Mouse (Mus musculus) small intestine, adult 2 months (tissue): ENCODE data around the gene Armc3. TPM values are rescaled to one million over a fixed set of nuclear protein-coding genes. Genes with fewer than 3 reads are reported as not detected.
A peak's percentile ranks its signal among the peaks of the same experiment; 100 is the strongest.

Experiments
- H3K27ac ChIP-seq: fragments of 200-500 bp; 2 replicates; pipeline ENCODE4 v1.5.1; 2012; ENCODE audit warnings: low read depth, low read length, control low read depth, inconsistent platforms; ENCODE audit not compliant: insufficient read depth
- H3K27me3 ChIP-seq: fragments of 200-500 bp; 2 replicates; pipeline ENCODE4 v1.6.1; 2012; ENCODE audit warnings: mild to moderate bottlenecking, moderate library complexity, low read length, inconsistent platforms; ENCODE audit not compliant: control insufficient read depth, insufficient read depth
- H3K36me3 ChIP-seq: fragments of 200-500 bp; 2 replicates; pipeline ENCODE4 v1.6.1; 2012; ENCODE audit warnings: mild to moderate bottlenecking, low read length, control low read depth, inconsistent platforms; ENCODE audit not compliant: control insufficient read depth, insufficient read depth
- H3K4me1 ChIP-seq: fragments of 200-500 bp; 2 replicates; pipeline ENCODE4 v1.6.1; 2012; ENCODE audit warnings: low read length, inconsistent platforms, mixed read lengths; ENCODE audit not compliant: control insufficient read depth, insufficient read depth, insufficient read length
- H3K4me3 ChIP-seq: fragments of 200-500 bp; 2 replicates; pipeline ENCODE4 v1.5.1; 2012; ENCODE audit warnings: low read depth, mild to moderate bottlenecking, control low read depth, inconsistent platforms, low read length, moderate library complexity
- CTCF ChIP-seq: fragments of 200-500 bp; IDR thresholded peaks from 2 replicates; pipeline ENCODE4 v1.5.1; 2012; ENCODE audit warnings: low read depth, mild to moderate bottlenecking, control low read depth, inconsistent platforms, low read length, moderate library complexity, mixed read lengths; ENCODE audit not compliant: insufficient replicate concordance, insufficient read length; ENCODE audit errors: extremely low read depth
- POLR2A ChIP-seq: fragments of 200-500 bp; IDR thresholded peaks from 2 replicates; pipeline ENCODE4 v1.6.1; 2012; ENCODE audit warnings: low read depth, mild to moderate bottlenecking, control low read depth, inconsistent platforms, low read length, moderate library complexity
- WGBS: fragments of 180-500 bp; shearing (Covaris S2); methylation state at CpG from one replicate; pipeline ENCODE4 v1.1.7; 2018; 5-methylcytosine and 5-hydroxymethylcytosine counted together
- polyA plus RNA-seq: library from polyadenylated mRNA; depleted of rRNA; stranded (reverse); fragments of >200 nt; gene quantifications from 2 replicates; pipeline ENCODE4 v1.2.3, GENCODE M21; 2012; rRNA removed

Armc3 gene
- not detected in 2 replicates for polyA plus RNA-seq

DNA sequence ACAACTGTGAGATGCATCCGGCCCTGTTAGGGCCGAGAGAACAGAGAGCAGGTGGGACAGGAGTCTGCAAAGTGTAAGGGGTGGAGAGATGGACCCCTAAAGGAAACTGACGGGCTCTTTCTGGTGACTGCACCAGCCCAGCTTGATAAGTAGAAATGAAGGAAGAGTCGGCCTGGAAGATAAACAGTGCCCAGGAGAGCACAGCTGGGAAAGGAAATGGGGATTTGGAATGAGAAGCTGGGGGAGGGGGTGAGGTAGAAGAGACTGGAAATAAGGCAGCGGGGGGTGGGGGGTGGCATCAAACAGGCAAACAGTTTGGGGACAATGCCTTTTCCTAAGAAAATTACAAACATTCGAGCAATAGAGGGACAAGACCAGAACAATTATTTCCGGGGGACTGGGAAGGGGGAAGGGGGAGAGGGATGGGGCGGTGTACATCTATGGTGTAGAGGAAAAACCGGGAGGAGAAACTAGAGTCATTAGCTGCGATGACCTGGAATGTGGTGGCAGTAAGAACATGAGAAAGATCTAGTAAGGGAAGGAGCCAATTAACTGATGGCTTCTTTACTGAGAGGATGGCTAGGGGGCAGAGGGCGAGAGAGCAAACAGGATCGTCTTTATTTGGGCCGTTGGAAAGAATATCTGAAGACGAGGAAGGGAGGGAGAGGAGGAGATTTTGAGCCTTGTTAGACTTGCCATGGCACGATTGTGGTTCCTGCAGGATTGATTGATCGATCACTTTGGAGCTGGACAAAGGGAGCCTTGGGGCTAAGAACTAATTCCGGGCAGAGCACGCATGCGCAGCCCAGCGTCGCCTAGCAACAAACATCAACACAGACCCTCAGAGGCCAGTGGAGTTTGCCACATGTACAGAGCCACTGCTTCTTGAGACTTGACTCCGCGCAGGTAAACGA is at the start of gene Armc3:
Gene Armc3 (plus strand): TSS at position 851 of the 914 bp plus-strand sequence.
- peak within 1 kb of the TSS; percentile 45 for H3K4me3 ChIP-seq
- no peaks in the 10 kb centered on the region for H3K4me1 ChIP-seq
- H3K27me3 ChIP-seq = no peaks in the 10 kb centered on the region
- H3K36me3 ChIP-seq = no peaks in the 10 kb centered on the region
- H3K27ac ChIP-seq = no peak within 1 kb of the TSS
- no peak for TF ChIP-seq CTCF
- TF ChIP-seq POLR2A = no peak
- WGBS = 25% methylated on average over 24 of the region's 24 CpGs

DNA sequence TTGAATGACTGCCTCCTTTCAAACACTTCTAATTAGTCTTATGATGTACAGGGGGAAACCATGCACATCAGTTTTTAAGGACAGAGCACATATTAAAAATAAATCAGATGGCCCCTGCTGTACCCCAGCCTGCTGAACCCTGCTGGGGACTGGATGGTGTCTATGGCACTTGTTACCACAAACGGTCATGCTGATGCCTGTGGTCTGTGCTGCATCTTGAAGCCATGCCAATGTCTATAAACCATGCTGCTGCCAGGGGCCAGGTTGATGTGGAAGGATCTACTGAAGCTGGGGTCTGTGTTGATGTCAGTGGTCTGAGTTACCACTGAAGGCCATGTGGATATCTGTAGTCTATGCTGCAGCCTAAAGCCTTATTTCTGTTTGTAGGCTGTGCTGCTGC is 46.4 kb upstream of the Armc3 start:
- 73% methylated on average over 1 of the region's 1 CpGs for WGBS
- TF ChIP-seq CTCF = no peak
- TF ChIP-seq POLR2A = no peak
- Histone ChIP-seq H3K27ac (no peak overlapping the region), H3K4me1 (no peaks in the 10 kb centered on the region), H3K27me3 (no peaks in the 10 kb centered on the region), H3K36me3 (no peaks in the 10 kb centered on the region), H3K4me3 (no peak overlapping the region)

DNA sequence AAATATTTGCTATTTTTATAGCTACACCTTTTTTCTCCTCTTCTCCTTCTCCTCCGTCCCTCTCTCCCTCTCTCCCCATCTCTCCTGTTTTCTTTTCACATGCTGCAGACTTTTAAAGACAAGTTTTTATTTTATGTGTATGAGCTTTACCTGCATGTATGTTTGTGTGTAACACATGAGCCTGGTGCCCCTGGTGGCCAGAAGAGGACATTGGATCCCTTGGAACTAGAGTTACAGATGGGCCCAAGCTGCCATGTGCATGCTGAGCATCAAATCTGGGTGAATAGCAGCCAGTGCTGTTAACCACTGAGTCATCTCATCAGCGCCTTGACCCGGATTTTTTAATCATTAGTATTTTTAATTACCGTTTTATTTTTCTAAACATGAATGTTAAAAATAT is 42.9 kb upstream of the Armc3 start:
- H3K4me1 ChIP-seq = no peaks in the 10 kb centered on the region
- H3K27me3 ChIP-seq = no peaks in the 10 kb centered on the region
- H3K4me3 ChIP-seq = no peak overlapping the region
- H3K36me3 ChIP-seq = no peaks in the 10 kb centered on the region
- no peak for TF ChIP-seq CTCF
- TF ChIP-seq POLR2A = no peak
- WGBS = 74% methylated on average over 4 of the region's 4 CpGs
- H3K27ac ChIP-seq = no peak overlapping the region

DNA sequence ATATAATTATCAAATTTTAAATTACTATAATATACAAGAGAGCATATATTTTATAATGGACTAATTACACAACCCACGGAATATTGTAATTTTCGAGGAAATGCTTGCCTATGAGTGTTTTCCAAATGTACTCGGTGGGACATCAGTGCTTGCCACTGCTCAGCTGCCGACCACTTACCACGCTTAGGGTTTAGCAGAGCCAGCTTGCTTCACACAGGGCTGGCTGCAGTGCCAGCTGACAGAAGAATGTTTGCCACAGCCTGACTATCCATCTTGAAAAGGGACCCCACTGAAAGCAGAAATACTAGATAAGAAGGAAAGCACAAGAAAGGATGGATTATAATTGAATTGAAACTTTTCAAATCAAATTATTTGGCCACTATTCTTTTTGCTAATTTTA is 39.6 kb upstream of the Armc3 start:
- Histone ChIP-seq H3K36me3 (no peaks in the 10 kb centered on the region), H3K27ac (no peak overlapping the region), H3K4me3 (no peak overlapping the region), H3K4me1 (no peaks in the 10 kb centered on the region), H3K27me3 (no peaks in the 10 kb centered on the region)
- TF ChIP-seq POLR2A = no peak
- WGBS = 79% methylated on average over 5 of the region's 5 CpGs

DNA sequence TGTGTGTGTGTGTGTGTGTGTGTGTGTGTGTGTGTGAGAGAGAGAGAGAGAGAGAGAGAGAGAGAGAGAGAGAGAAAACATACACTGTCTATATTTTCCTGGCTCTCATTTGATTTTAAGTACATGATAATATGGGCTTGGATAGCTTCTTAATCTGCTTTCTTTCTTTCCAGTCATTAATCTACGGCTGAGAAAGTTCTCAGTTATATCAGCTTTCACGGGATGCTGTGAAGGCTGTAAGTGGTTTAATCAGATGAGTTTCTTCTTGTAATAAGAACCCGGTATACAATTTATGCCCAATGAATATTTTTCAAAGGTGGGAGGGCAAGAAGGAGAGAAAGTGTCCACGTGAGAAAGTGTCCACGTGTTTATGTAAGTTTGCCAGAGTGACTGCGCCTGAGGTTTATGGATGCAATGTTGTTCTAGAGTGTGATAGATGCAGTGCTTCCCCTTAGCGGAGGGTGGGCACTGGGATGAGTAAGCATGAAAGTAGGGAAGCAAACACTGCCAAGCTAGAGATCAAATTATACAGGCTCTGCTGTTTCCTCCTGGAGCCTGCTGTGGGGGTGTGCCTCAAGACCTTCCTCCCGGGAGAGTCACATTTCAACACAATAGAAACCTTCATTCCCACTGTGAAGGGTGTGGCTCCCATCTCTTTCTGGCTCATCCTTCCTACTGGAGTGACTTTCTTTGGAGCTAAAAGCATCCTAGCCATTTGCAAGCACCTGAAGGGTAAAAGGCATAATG is 38.6 kb upstream of the Armc3 start:
- WGBS = 20% methylated on average over 8 of the region's 8 CpGs
- Histone ChIP-seq H3K27ac (no peak overlapping the region), H3K36me3 (no peaks in the 10 kb centered on the region), H3K4me3 (no peak overlapping the region), H3K27me3 (no peaks in the 10 kb centered on the region), H3K4me1 (no peaks in the 10 kb centered on the region)
- TF ChIP-seq POLR2A (no peak), CTCF (no peak)

DNA sequence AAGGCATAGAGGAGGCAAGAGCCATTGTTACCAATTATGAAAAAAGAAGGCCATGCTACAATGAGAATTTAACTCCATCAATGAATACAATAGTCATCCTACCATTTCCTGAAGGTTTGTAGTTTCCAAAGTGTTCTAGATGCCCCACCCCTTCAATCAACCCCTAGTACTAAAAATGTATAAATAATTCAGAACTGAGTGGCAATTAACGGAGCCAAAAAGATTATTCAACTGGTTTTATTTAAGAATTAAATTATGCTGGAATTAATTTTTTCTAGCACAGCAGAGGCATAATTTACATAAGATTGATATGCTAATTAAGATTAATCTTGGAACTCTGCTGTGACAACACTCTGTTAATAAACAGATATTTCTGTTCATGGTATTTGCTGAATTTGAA is 34.9 kb upstream of the Armc3 start:
- WGBS = 92% methylated on average over 1 of the region's 1 CpGs
- Histone ChIP-seq H3K4me1 (no peaks in the 10 kb centered on the region), H3K27ac (no peak overlapping the region), H3K36me3 (no peaks in the 10 kb centered on the region), H3K27me3 (no peaks in the 10 kb centered on the region), H3K4me3 (no peak overlapping the region)
- TF ChIP-seq POLR2A = no peak
- no peak for TF ChIP-seq CTCF

DNA sequence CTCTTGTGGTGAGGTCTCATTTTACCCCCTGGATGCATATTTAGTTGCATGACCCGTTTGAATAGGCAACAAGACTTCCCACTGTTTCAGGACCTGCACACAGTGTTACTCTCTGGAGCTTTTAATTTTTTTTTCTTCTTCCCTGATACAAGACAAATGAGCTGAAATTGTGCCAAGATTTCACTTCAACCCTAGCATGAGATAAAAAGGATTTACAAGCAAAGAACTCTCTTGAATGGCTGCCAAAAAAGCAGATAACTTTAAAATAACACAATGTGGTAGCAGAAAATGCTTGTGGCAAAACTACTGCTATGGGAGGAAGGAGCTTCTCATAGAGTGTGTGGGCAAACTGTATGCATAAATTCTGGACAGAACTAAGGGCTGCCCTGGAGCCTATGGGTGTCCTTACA is 22.3 kb upstream of the Armc3 start:
- H3K4me1 ChIP-seq = no peaks in the 10 kb centered on the region
- no peak overlapping the region for H3K4me3 ChIP-seq
- no peaks in the 10 kb centered on the region for H3K27me3 ChIP-seq
- no peak overlapping the region for H3K27ac ChIP-seq
- no peak for TF ChIP-seq CTCF
- no peak for TF ChIP-seq POLR2A
- H3K36me3 ChIP-seq = no peaks in the 10 kb centered on the region
- WGBS = 3% methylated on average over 1 of the region's 1 CpGs
